Mouse (Mus musculus) left cerebral cortex, postnatal 25 days (tissue): ENCODE measurements around the gene Gpc2. TPM values are rescaled to one million over a fixed set of nuclear protein-coding genes. Genes with fewer than 3 reads are reported as not detected.

Experiments
- DNase-seq, 2 experiments: peaks; one replicate each; pipeline ENCODE4 v3.0.0; 2022; ENCODE audit warnings: low spot score in 2 of 2, mixed read lengths in 1 of 2
- intact Hi-C: fragments of 180-260 bp; cut with DNase I; formaldehyde crosslinking; loops from one replicate; pipeline ENCODE4 v1.15.1; 2025
- total RNA-seq, 2 experiments: library from RNA; stranded (reverse); gene quantifications; 2 replicates each; pipeline ENCODE4 v1.2.3; 2021

The Gpc2 gene
- total RNA-seq, 2 experiments from 2014 or later = 1.3 to 2.1 TPM

- intact Hi-C loops = no loop called here
Observed at GRCm38 (mm10) chr5:138227367-138227766, 52.4 kb downstream of the Gpc2 start.

GRCm38 (mm10) chr5:138226491-138226890, 53.3 kb downstream of the Gpc2 start:
- intact Hi-C loops = no loop called here

More at GRCm38 (mm10) chr5:138227367-138227766, 52.4 kb downstream of the Gpc2 start:
- no peak for DNase-seq

GRCm38 (mm10) chr5:138225700-138226099, 54.1 kb downstream of the Gpc2 start, which contains the start of gene Nxpe5:
TSS of gene Nxpe5 (plus strand) at chr5:138225898.
- intact Hi-C loops = no loop called here
- no peak for DNase-seq

More at GRCm38 (mm10) chr5:138226491-138226890, 53.3 kb downstream of the Gpc2 start:
- no peak for DNase-seq

Other genes starting within 250 kb of the Gpc2 start
- not detected for gene Smok3c, start 226.8 kb downstream of the Gpc2 start, total RNA-seq
- 10 to 100 TPM; 39.4 to 40.5 TPM for gene Zkscan1, start 194.9 kb downstream of the Gpc2 start, total RNA-seq
- 10 to 100 TPM; 16.4 to 16.6 TPM for gene Zscan21, start 163.1 kb downstream of the Gpc2 start, total RNA-seq
- 10 to 100 TPM; 11.5 to 16.9 TPM for gene Zfp113, start 124.3 kb downstream of the Gpc2 start, total RNA-seq
- 100 to 1,000 TPM; 130 to 133 TPM for gene Cops6, start 118.9 kb downstream of the Gpc2 start, total RNA-seq
- 10 to 100 TPM; 22.9 to 23.4 TPM for gene Ap4m1, start 108.0 kb downstream of the Gpc2 start, total RNA-seq
- gene Mcm7, start 107.6 kb downstream of the Gpc2 start, total RNA-seq = 10 to 100 TPM; 11.7 to 13.7 TPM
- gene Taf6, start 92.6 kb downstream of the Gpc2 start, total RNA-seq = 10 to 100 TPM; 39.3 to 42.0 TPM
- 10 to 100 TPM; 15.6 to 16.9 TPM for gene Cnpy4, start 92.5 kb downstream of the Gpc2 start, total RNA-seq
- gene Mblac1, start 85.7 kb downstream of the Gpc2 start, total RNA-seq = 10 to 100 TPM in 1 of 2 experiments, 1 to 10 TPM in 1; 8.9 to 10.3 TPM
- under 1 TPM in 1 of 2 experiments, not detected in 1; 0.23 TPM for gene Nxpe5, start 54.1 kb downstream of the Gpc2 start, total RNA-seq
- gene Lamtor4, start 24.5 kb downstream of the Gpc2 start, total RNA-seq = 10 to 100 TPM; 56.9 to 59.8 TPM
- gene BC037034, start 16.0 kb downstream of the Gpc2 start, total RNA-seq = 10 to 100 TPM; 62.2 to 65.8 TPM
- 1 to 10 TPM; 3.5 to 3.6 TPM for gene Gal3st4, start 7.2 kb downstream of the Gpc2 start, total RNA-seq
- gene Gm43720, start within 50 bp of the Gpc2 start, total RNA-seq = under 1 TPM in 1 of 2 experiments, not detected in 1; 0.09 TPM
- 1 to 10 TPM in 1 of 2 experiments, under 1 TPM in 1; 0.57 to 1.1 TPM for gene Stag3, start 235 bp upstream of the Gpc2 start, total RNA-seq
- gene Pvrig, start 62.0 kb upstream of the Gpc2 start, total RNA-seq = not detected
- 10 to 100 TPM; 21.2 to 21.8 TPM for gene Zfp157, start 161.5 kb upstream of the Gpc2 start, total RNA-seq